Mouse (Mus musculus): ENCODE results near the gene Abcc8. TPM values are rescaled to one million over a fixed set of nuclear protein-coding genes. Genes with fewer than 3 reads are reported as not detected.
"Not testable (repeated sequence)": the region's sequence is repeated elsewhere in the genome, so short reads cannot be mapped to it uniquely, and the experiment has no call there.

The Abcc8 gene
- 10 to 100 TPM; 72.8 to 79.6 TPM for total RNA-seq (2021)

- peak; percentile 27 for DNase-seq
These were observed at the start of gene Abcc8 for GRCm38 (mm10) chr7:46179431-46180275. TSS of gene Abcc8 (minus strand) at chr7:46180033.

- DNase-seq = peak; percentile 83
These were observed 47.1 kb upstream of the Abcc8 start for GRCm38 (mm10) chr7:46226936-46227335.

GRCm38 (mm10) chr7:46226253-46226652 lies 46.4 kb upstream of the Abcc8 start:
- peak; percentile 46 for DNase-seq

- DNase-seq = no peak
These were observed 40.8 kb upstream of the Abcc8 start for GRCm38 (mm10) chr7:46220591-46221129.

- no peak for DNase-seq
These were observed 38.6 kb upstream of the Abcc8 start for GRCm38 (mm10) chr7:46218415-46218814.

GRCm38 (mm10) chr7:46216481-46216880 lies 36.6 kb upstream of the Abcc8 start:
- no peak for DNase-seq

- DNase-seq = no peak
These were observed 30.4 kb upstream of the Abcc8 start for GRCm38 (mm10) chr7:46210276-46210675.

GRCm38 (mm10) chr7:46208131-46208530 lies 28.3 kb upstream of the Abcc8 start:
- DNase-seq = no peak

- DNase-seq = no peak
These were observed 24.9 kb upstream of the Abcc8 start for GRCm38 (mm10) chr7:46204775-46205174.

- peak; percentile 71 for DNase-seq
These were observed 24.2 kb upstream of the Abcc8 start for GRCm38 (mm10) chr7:46204046-46204471.

- DNase-seq = no peak
These were observed 21.8 kb upstream of the Abcc8 start for GRCm38 (mm10) chr7:46201649-46202048.

- no peak for DNase-seq
These were observed 20.2 kb upstream of the Abcc8 start for GRCm38 (mm10) chr7:46200021-46200420.

- DNase-seq = no peak
These were observed 15.5 kb upstream of the Abcc8 start for GRCm38 (mm10) chr7:46195356-46195755.

GRCm38 (mm10) chr7:46184232-46184631 lies 4.4 kb upstream of the Abcc8 start:
- no peak for DNase-seq

GRCm38 (mm10) chr7:46181590-46181989 lies 1.8 kb upstream of the Abcc8 start:
- DNase-seq = peak; percentile 72

- DNase-seq = not testable (repeated sequence)
These were observed 10.9 kb downstream of the Abcc8 start for GRCm38 (mm10) chr7:46168980-46169379.

GRCm38 (mm10) chr7:46168402-46168801 lies 11.4 kb downstream of the Abcc8 start:
- DNase-seq = no peak

- DNase-seq = no peak
These were observed 11.9 kb downstream of the Abcc8 start for GRCm38 (mm10) chr7:46167901-46168300.

- no peak for DNase-seq
These were observed 14.0 kb downstream of the Abcc8 start for GRCm38 (mm10) chr7:46165876-46166275.

GRCm38 (mm10) chr7:46162731-46163130 lies 17.1 kb downstream of the Abcc8 start:
- no peak for DNase-seq

- DNase-seq = peak; percentile 77
These were observed 17.6 kb downstream of the Abcc8 start for GRCm38 (mm10) chr7:46162132-46162727.

- DNase-seq = peak; percentile 26
These were observed 18.2 kb downstream of the Abcc8 start for GRCm38 (mm10) chr7:46161615-46162014.

GRCm38 (mm10) chr7:46157746-46158145 lies 22.1 kb downstream of the Abcc8 start:
- no peak for DNase-seq

Data from heart, postnatal 4 days (tissue).